In the genomic region with DNA sequence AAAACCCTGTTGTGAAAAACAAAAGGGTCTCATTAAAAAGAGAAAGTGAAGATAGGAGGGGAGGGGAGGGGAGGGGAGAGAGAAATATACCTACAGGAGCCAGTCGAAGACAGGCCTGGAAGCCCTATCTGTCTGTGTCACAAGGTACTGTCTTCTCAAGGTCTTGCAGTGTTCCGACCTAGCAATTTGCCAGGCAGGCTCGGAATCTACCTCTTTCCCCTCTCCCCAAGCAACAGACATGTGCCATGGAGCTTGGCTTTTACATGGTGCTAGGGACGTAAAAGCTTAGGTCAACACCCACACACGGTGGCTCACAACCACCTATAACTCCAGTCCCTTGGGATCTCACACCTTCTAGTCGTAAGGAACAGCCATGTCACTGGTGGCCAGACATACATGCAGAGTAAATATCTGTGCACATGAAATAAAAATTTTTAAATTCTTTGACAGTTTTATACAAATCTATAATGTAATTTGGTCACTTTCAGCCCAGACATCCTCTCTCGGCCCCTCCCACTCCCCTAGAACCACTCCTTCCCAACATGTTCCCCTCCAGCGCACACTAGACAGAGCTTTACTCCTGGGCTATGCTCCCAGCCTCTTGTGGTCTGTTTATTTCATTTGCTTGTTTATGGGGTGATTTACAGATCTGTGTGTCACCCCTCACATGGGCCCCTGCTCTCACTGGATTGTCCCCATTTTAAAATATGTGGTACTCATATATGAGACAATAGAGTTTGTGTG, we compare ENCODE assay signal across 19 mouse cellular contexts.
A peak's percentile ranks its signal among the peaks of the same experiment; 100 is the strongest.
DNase-seq lines count a peak whose midpoint lies in the region; ATAC-seq lines count a peak whose summit lies in the region.
"Had no signal": no experiment of that assay in that cellular context is flagged by ENCODE, and none has a peak within 500 bp of the region (broad histone marks: within the 10 kb centered on the region; RNA-seq: fewer than 3 reads in every experiment).

No protein-coding gene starts in this region.

- peak overlapping the region; percentile 89 for H3K27ac ChIP-seq in heart, embryonic 15.5 days
- no peak overlapping the region for H3K27ac ChIP-seq in kidney, embryonic 15.5 days
- H3K27ac ChIP-seq in lung, embryonic 16.5 days (ENCODE audit: low read length), result peak overlapping the region; percentile 52
- H3K27ac ChIP-seq: embryonic facial prominence, embryonic 12.5 days; forebrain, embryonic 15.5 days; hindbrain, embryonic 15.5 days had no signal

- H3K4me1 ChIP-seq in heart, embryonic 15.5 days (replicated peaks), result peaks cover 88% of the 10 kb centered on the region
- peaks cover 81% of the 10 kb centered on the region for H3K4me1 ChIP-seq in kidney, embryonic 15.5 days
- H3K4me1 ChIP-seq in lung, embryonic 16.5 days (replicated peaks; ENCODE audit: control insufficient read depth, insufficient read depth, low read length), result peaks cover 80% of the 10 kb centered on the region

- H3K9me3 ChIP-seq in heart, embryonic 15.5 days (replicated peaks), result no peaks in the 10 kb centered on the region
- no peaks in the 10 kb centered on the region for H3K9me3 ChIP-seq in kidney, embryonic 15.5 days (replicated peaks)
- no peaks in the 10 kb centered on the region for H3K9me3 ChIP-seq in lung, embryonic 16.5 days (ENCODE audit: control insufficient read depth, low read length)
- H3K9me3 ChIP-seq: embryonic facial prominence, embryonic 12.5 days; forebrain, embryonic 15.5 days; G1E; hindbrain, embryonic 15.5 days had no signal

- H3K4me2 ChIP-seq in heart, embryonic 15.5 days, result no peak overlapping the region
- no peak overlapping the region for H3K4me2 ChIP-seq in kidney, embryonic 15.5 days
- no peak overlapping the region for H3K4me2 ChIP-seq in lung, embryonic 16.5 days (ENCODE audit: low read depth, low read length)
- H3K4me2 ChIP-seq: embryonic facial prominence, embryonic 12.5 days; forebrain, embryonic 15.5 days; hindbrain, embryonic 15.5 days had no signal

- H3K9ac ChIP-seq in heart, embryonic 15.5 days, result no peak overlapping the region
- H3K9ac ChIP-seq in kidney, embryonic 15.5 days, result no peak overlapping the region
- H3K9ac ChIP-seq in lung, embryonic 16.5 days (ENCODE audit: low read length), result no peak overlapping the region
- H3K9ac ChIP-seq: embryonic facial prominence, embryonic 12.5 days; forebrain, embryonic 15.5 days; hindbrain, embryonic 15.5 days had no signal

- WGBS in heart, embryonic 15.5 days, result 88% methylated on average over 8 of the region's 8 CpGs
- WGBS in kidney, embryonic 15.5 days, result 70% methylated on average over 8 of the region's 8 CpGs
- WGBS in lung, embryonic 16.5 days, result 80% methylated on average over 8 of the region's 8 CpGs

- no peak for ATAC-seq in heart, embryonic 15.5 days (replicated peaks; ENCODE audit: insufficient number of reproducible peaks, insufficient read depth, low FRiP score, low read depth)
- ATAC-seq in kidney, embryonic 15.5 days (replicated peaks; ENCODE audit: low FRiP score), result peak; percentile 20; the same call in 1 of the 2 replicates
- ATAC-seq in lung, embryonic 16.5 days (ENCODE audit: low read depth), result no peak
- ATAC-seq: CD4-positive, CD25-positive, alpha-beta regulatory T cell, adult 4 months; forebrain, embryonic 15.5 days had no signal

- H3K36me3 ChIP-seq in heart, embryonic 15.5 days, result peaks cover 7% of the 10 kb centered on the region; the same call in 1 of the 2 replicates
- H3K36me3 ChIP-seq in kidney, embryonic 15.5 days, result peaks cover 11% of the 10 kb centered on the region
- H3K36me3 ChIP-seq in lung, embryonic 16.5 days (ENCODE audit: control insufficient read depth, insufficient read depth, low read length), result peaks cover 9% of the 10 kb centered on the region

- no peaks in the 10 kb centered on the region for H3K27me3 ChIP-seq in heart, embryonic 15.5 days
- H3K27me3 ChIP-seq in kidney, embryonic 15.5 days, result no peaks in the 10 kb centered on the region
- H3K27me3 ChIP-seq in lung, embryonic 16.5 days (ENCODE audit: control insufficient read depth, insufficient read depth, low read depth, low read length), result no peaks in the 10 kb centered on the region
- H3K27me3 ChIP-seq: embryonic facial prominence, embryonic 12.5 days; forebrain, embryonic 15.5 days; hindbrain, embryonic 15.5 days had no signal

- no peak overlapping the region for H3K4me3 ChIP-seq in heart, embryonic 15.5 days
- H3K4me3 ChIP-seq in kidney, embryonic 15.5 days (replicated peaks), result no peak overlapping the region
- H3K4me3 ChIP-seq in lung, embryonic 16.5 days (ENCODE audit: low read length), result no peak overlapping the region
- H3K4me3 ChIP-seq: embryonic facial prominence, embryonic 12.5 days; forebrain, embryonic 15.5 days; hindbrain, embryonic 15.5 days had no signal

- intact Hi-C loops in heart, postnatal 14 days (cut with DNase I), result no loop called here

- peak; percentile 14 for DNase-seq in cerebellum, adult 9-11 months
- DNase-seq in cerebellum, adult 11-12 months, result no peak
- no peak for DNase-seq in heart, postnatal 14 days
- DNase-seq in kidney, adult 18-20 months, result no peak
- DNase-seq in lung, postnatal 14 days, result no peak
- DNase-seq: adrenal gland, adult 8-10 months; adrenal gland, postnatal 36 days; B cell, adult 2 months; cerebellum, adult 8-10 months; cerebellum, postnatal 25 days; gastrocnemius, postnatal 36 days had no signal
